Mouse (Mus musculus) ES-Bruce4 (cell line): Measurements from ENCODE around the gene Vps52.

ENCODE experiments used
- CTCF ChIP-seq: IDR thresholded peaks from one replicate; pipeline ENCODE4 v1.8.1; 2011; ENCODE audit warnings: low read depth, low read length
- EP300 ChIP-seq: IDR thresholded peaks from 2 replicates; pipeline ENCODE4 v1.6.1; 2011; ENCODE audit warnings: low read depth, low read length; ENCODE audit not compliant: insufficient read depth
- POLR2A ChIP-seq: IDR thresholded peaks from one replicate; pipeline ENCODE4 v1.8.1; 2011; ENCODE audit warnings: low read length; ENCODE audit not compliant: insufficient read depth

DNA sequence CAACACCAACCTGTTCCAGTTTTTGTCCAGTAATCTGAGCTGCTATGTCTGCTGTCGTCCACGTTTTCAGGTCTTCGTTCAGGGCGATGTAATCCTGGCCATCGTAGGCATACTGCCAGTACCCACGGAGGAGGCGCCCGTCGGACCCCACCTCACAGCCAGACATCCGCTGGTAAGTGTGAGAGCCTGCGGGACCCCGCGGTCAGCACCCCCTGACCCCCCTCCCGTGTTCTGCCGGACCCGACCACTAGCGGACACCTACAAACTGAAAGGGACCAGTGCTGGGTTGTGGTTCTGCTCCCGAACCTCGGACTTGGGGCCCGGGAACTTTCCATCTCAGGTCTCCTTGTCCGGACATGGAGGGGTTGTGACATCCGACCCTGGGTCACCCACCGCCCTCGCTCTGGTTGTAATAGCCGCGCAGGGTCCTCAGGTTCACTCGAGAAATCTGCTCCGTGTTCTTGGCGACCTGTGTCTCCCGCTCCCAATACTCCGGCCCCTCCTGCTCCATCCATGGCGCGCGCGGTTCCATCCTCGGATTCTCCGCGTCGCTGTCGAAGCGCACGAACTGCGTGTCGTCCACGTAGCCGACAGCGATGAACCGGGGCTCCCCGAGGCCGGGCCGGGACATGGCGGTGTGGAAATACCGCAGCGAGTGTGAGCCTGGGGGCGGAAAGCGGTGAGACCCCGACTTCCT lies 22.4 kb downstream of the Vps52 start:
- 0 out of 2 replicates have a peak, but pooled peaks have one; percentile 1 for TF ChIP-seq EP300
- TF ChIP-seq CTCF = no peak
- no peak for TF ChIP-seq POLR2A
